ENCODE assay signal across 7 mouse cellular contexts in genomic region chr5:107722661-107723532, GRCm38 (mm10). TPM values are rescaled to one million over a fixed set of nuclear protein-coding genes. Genes with fewer than 3 reads are reported as not detected.
DNase-seq lines count a peak whose midpoint lies in the region; ATAC-seq lines count a peak whose summit lies in the region.

No protein-coding gene starts in this region.

- no peak overlapping the region for H3K9ac ChIP-seq in embryonic facial prominence, embryonic 15.5 days
- no peak overlapping the region for H3K9ac ChIP-seq in hindbrain, embryonic 12.5 days
- H3K9ac ChIP-seq in liver, embryonic 13.5 days, result no peak overlapping the region

- H3K9me3 ChIP-seq in embryonic facial prominence, embryonic 15.5 days (replicated peaks), result no peaks in the 10 kb centered on the region
- no peaks in the 10 kb centered on the region for H3K9me3 ChIP-seq in hindbrain, embryonic 12.5 days (replicated peaks)
- no peaks in the 10 kb centered on the region for H3K9me3 ChIP-seq in liver, embryonic 13.5 days (replicated peaks)

- WGBS in embryonic facial prominence, embryonic 15.5 days, result 2% methylated on average over 34 of the region's 34 CpGs
- WGBS in hindbrain, embryonic 12.5 days, result under 1% methylated on average over 34 of the region's 34 CpGs
- 4% methylated on average over 34 of the region's 34 CpGs for WGBS in liver, embryonic 13.5 days (ENCODE audit: insufficient replicate concordance)

- peak overlapping the region; percentile 33 for H3K4me3 ChIP-seq in embryonic facial prominence, embryonic 15.5 days (replicated peaks)
- H3K4me3 ChIP-seq in hindbrain, embryonic 12.5 days, result peak overlapping the region; percentile 15
- peak overlapping the region; percentile 45 for H3K4me3 ChIP-seq in liver, embryonic 13.5 days (replicated peaks)

- no peak overlapping the region for H3K27ac ChIP-seq in embryonic facial prominence, embryonic 15.5 days (replicated peaks)
- H3K27ac ChIP-seq in hindbrain, embryonic 12.5 days, result no peak overlapping the region
- H3K27ac ChIP-seq in liver, embryonic 13.5 days, result no peak overlapping the region

- peak overlapping the region; percentile 46 for H3K4me2 ChIP-seq in embryonic facial prominence, embryonic 15.5 days (replicated peaks)
- peak overlapping the region; percentile 33 for H3K4me2 ChIP-seq in hindbrain, embryonic 12.5 days (replicated peaks)
- peak overlapping the region; percentile 56 for H3K4me2 ChIP-seq in liver, embryonic 13.5 days

- H3K27me3 ChIP-seq in embryonic facial prominence, embryonic 15.5 days, result peaks cover 91% of the 10 kb centered on the region
- peaks cover 97% of the 10 kb centered on the region for H3K27me3 ChIP-seq in hindbrain, embryonic 12.5 days
- peaks cover 98% of the 10 kb centered on the region for H3K27me3 ChIP-seq in liver, embryonic 13.5 days

- H3K36me3 ChIP-seq in embryonic facial prominence, embryonic 15.5 days, result no peaks in the 10 kb centered on the region
- no peaks in the 10 kb centered on the region for H3K36me3 ChIP-seq in hindbrain, embryonic 12.5 days
- no peaks in the 10 kb centered on the region for H3K36me3 ChIP-seq in liver, embryonic 13.5 days

- DNase-seq in spleen, postnatal 10 days (ENCODE audit: low spot score in 2 of 2), result peak; percentile 22 to 45
- DNase-seq in spleen, adult 12 weeks (ENCODE audit: low spot score), result no peak
- DNase-seq in liver, embryonic 13.5 days, result no peak
- peak; percentile 50 for DNase-seq in retina, embryonic 14.5 days (ENCODE audit: low spot score)
- no peak for DNase-seq in layer of hippocampus, postnatal 25 days (ENCODE audit: extremely low spot score in 1 of 2, low spot score in 1 of 2)

- H3K4me1 ChIP-seq in embryonic facial prominence, embryonic 15.5 days, result peaks cover 56% of the 10 kb centered on the region
- peaks cover 40% of the 10 kb centered on the region for H3K4me1 ChIP-seq in hindbrain, embryonic 12.5 days
- peaks cover 42% of the 10 kb centered on the region for H3K4me1 ChIP-seq in liver, embryonic 13.5 days (replicated peaks)

- no peak for ATAC-seq in embryonic facial prominence, embryonic 15.5 days (ENCODE audit: insufficient number of reproducible peaks, low FRiP score, low TSS enrichment, low read depth)
- no peak for ATAC-seq in hindbrain, embryonic 12.5 days (ENCODE audit: low FRiP score)
- no peak for ATAC-seq in liver, embryonic 13.5 days (ENCODE audit: low read depth)

RNA-seq across cellular contexts. Expression of gene Gfi1, which starts 2.9 kb away (rescaled TPM):
- polyA plus RNA-seq in embryonic facial prominence, embryonic 15.5 days (2015; fragmentation: Nextera tagmentation; extraction: Ambion mirVana), result 1.1 and 1.3 TPM in 2 replicates
- polyA plus RNA-seq in hindbrain, embryonic 12.5 days (2016; fragmentation: Nextera tagmentation; extraction: Ambion mirVana), result 0.23 TPM in 1 of 2 replicates, not detected in the other
- polyA plus RNA-seq in liver, embryonic 13.5 days (2015; fragmentation: Nextera tagmentation; extraction: Ambion mirVana), result 0.48 and 0.65 TPM in 2 replicates
- not detected for total RNA-seq in layer of hippocampus, postnatal 25 days (2021)

Comparison
In these comparisons a context has a peak if more than half of its experiments do, and no peak if none do; other contexts are left out.
1. DNase-seq: peak in spleen, postnatal 10 days (2 of 2) and retina, embryonic 14.5 days (single experiment); none in spleen, adult 12 weeks (single experiment), liver, embryonic 13.5 days (single experiment) and layer of hippocampus, postnatal 25 days (0 of 2).
2. Peak in every context shown above with its lines, with median percentiles within 50 percentile points of each other: H3K4me2 ChIP-seq and H3K4me3 ChIP-seq.